Mouse (Mus musculus) lung, postnatal 14 days (tissue): ENCODE measurements around the gene Idi2.
"Not testable (repeated sequence)": the region's sequence is repeated elsewhere in the genome, so short reads cannot be mapped to it uniquely, and the experiment has no call there.

ENCODE experiments used
- DNase-seq: peaks from one replicate; pipeline ENCODE4 v3.0.0; 2021

Idi2 gene

DNA sequence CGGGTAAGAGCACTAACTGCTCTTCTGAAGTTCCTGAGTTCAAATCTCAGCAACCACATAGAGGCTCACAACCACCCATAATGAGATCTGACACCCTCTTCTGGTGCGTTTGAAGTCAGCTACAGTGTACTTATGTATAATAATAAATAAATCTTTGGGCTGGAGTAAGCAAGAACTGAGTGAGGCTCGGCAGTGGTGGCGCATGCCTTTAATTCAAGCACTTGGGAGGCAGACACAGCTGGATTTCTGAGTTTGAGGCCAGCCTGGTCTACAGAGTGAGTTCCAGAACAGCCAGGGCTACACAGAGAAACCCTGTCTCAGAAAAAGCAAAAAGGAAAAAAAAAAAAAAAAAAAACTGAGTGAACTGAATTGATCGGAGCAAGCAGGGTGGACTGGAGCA lies 44.6 kb downstream of the Idi2 start:
- DNase-seq = not testable (repeated sequence)

DNA sequence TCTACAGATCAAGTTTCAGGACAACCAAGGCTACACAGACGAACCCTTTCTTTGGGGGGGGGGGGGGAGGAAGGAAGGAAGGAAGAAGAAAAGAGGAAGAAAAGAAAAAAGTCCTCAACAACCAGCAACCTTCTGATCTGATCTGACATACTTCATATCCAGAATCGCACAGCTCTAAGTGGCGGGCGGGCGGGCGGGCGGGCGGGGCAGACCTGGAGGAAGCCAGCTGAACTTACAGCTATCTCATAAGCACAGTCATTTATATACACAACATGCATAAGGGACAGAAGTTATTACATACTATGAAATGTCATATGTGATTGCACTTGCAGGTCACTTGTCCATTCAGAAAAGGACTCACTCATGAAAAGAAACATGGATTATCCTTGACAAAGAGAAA lies 46.8 kb downstream of the Idi2 start:
- no peak for DNase-seq

DNA sequence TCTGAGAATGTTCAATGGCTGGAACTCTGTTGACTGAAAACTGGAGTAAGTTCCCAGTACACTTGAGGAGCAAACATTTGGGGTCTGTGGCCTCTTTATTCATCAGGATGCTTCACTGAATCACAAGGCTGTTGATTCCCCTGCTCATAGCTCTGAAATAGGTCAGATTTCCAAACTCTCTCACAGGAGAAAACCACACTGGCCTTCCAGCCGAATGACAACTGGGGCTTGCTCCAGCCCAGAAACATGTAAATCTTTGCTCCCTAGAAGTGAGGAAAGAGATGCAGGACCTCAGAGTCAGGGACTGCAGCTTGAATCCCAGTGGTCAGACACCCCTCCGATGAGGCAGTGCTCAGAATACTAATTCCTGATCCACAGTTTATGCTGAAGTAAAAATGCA lies 50.6 kb downstream of the Idi2 start:
- DNase-seq = no peak
